Comparison of ENCODE assay signal across 10 mouse cellular contexts in genomic region chr5:105575839-105576238, GRCm38 (mm10). TPM values are rescaled to one million over a fixed set of nuclear protein-coding genes. Genes with fewer than 3 reads are reported as not detected.
DNase-seq lines count a peak whose midpoint lies in the region; ATAC-seq and TF ChIP-seq lines count a peak whose summit lies in the region.
"Had no signal": no experiment of that assay in that cellular context is flagged by ENCODE, and none has a peak within 500 bp of the region (broad histone marks: within the 10 kb centered on the region; RNA-seq: fewer than 3 reads in every experiment).

No protein-coding gene starts in this region.

- H3K4me1 ChIP-seq in lung, embryonic 14.5 days (ENCODE audit: insufficient read depth) = no peaks in the 10 kb centered on the region
- H3K4me1 ChIP-seq in lung, adult 2 months (ENCODE audit: control insufficient read depth, insufficient read depth, low read length) = no peaks in the 10 kb centered on the region; the same call in 1 of the 2 replicates
- no peaks in the 10 kb centered on the region for H3K4me1 ChIP-seq in intestine, embryonic 16.5 days (ENCODE audit: control insufficient read depth, insufficient read depth, low read length)
- H3K4me1 ChIP-seq: forebrain, embryonic 12.5 days had no signal

- no peak overlapping the region for H3K4me2 ChIP-seq in lung, embryonic 14.5 days
- no peak overlapping the region for H3K4me2 ChIP-seq in intestine, embryonic 16.5 days (ENCODE audit: low read depth, low read length)
- H3K4me2 ChIP-seq: forebrain, embryonic 12.5 days had no signal

- H3K4me3 ChIP-seq in lung, embryonic 14.5 days (ENCODE audit: low read depth, low read length) = no peak overlapping the region
- no peak overlapping the region for H3K4me3 ChIP-seq in lung, adult 2 months (replicated peaks; ENCODE audit: extremely low read depth, low read depth, low read length)
- no peak overlapping the region for H3K4me3 ChIP-seq in intestine, embryonic 16.5 days (ENCODE audit: low read length)
- H3K4me3 ChIP-seq: forebrain, embryonic 12.5 days had no signal

- no peak for TF ChIP-seq POLR2A in lung, adult 2 months (IDR thresholded peaks at IDR 0.05; ENCODE audit: borderline replicate concordance, extremely low read depth, low read depth, low read length)

- no peak for DNase-seq in cerebellum, adult 11 months
- no peak for DNase-seq in lung, embryonic 14.5 days
- no peak for DNase-seq in lung, adult 2 months
- peak; percentile 76 to 77 for DNase-seq in spleen, postnatal 4 days (ENCODE audit: low spot score in 2 of 2)
- no peak for DNase-seq in natural killer cell, adult 2 months (ENCODE audit: low spot score in 2 of 2)
- DNase-seq in retina, embryonic 14.5 days (ENCODE audit: low spot score) = no peak
- DNase-seq: kidney, postnatal 10 days had no signal

- no peaks in the 10 kb centered on the region for H3K27me3 ChIP-seq in lung, embryonic 14.5 days (ENCODE audit: insufficient read depth, low read length)
- no peaks in the 10 kb centered on the region for H3K27me3 ChIP-seq in intestine, embryonic 16.5 days (replicated peaks; ENCODE audit: control insufficient read depth, insufficient read depth, low read length)
- H3K27me3 ChIP-seq: forebrain, embryonic 12.5 days had no signal

- H3K9me3 ChIP-seq in lung, embryonic 14.5 days (ENCODE audit: low read depth, low read length) = no peaks in the 10 kb centered on the region
- H3K9me3 ChIP-seq in intestine, embryonic 16.5 days (ENCODE audit: control insufficient read depth, low read length) = no peaks in the 10 kb centered on the region
- H3K9me3 ChIP-seq: forebrain, embryonic 12.5 days had no signal

- ATAC-seq in cerebellum, adult (ENCODE audit: insufficient number of reproducible peaks, low FRiP score, low TSS enrichment) = 0 out of 2 replicates have a peak, but pooled peaks have one; percentile 10
- ATAC-seq in lung, embryonic 14.5 days (ENCODE audit: insufficient read depth) = peak; percentile 48; the same call in 1 of the 2 replicates
- peak; percentile 74 for ATAC-seq in intestine, embryonic 16.5 days

- no peaks in the 10 kb centered on the region for H3K36me3 ChIP-seq in lung, embryonic 14.5 days (ENCODE audit: insufficient read depth)
- H3K36me3 ChIP-seq in intestine, embryonic 16.5 days (ENCODE audit: control insufficient read depth, insufficient read depth, low read length) = no peaks in the 10 kb centered on the region

- no peak overlapping the region for H3K9ac ChIP-seq in lung, embryonic 14.5 days
- H3K9ac ChIP-seq in intestine, embryonic 16.5 days (ENCODE audit: low read depth, low read length) = no peak overlapping the region
- H3K9ac ChIP-seq: forebrain, embryonic 12.5 days had no signal

- 64% methylated on average over 6 of the region's 6 CpGs for WGBS in lung, embryonic 14.5 days
- 83% methylated on average over 6 of the region's 6 CpGs for WGBS in lung, adult 2 months
- 57% methylated on average over 6 of the region's 6 CpGs for WGBS in intestine, embryonic 16.5 days

- no peak overlapping the region for H3K27ac ChIP-seq in lung, embryonic 14.5 days (ENCODE audit: low read depth)
- H3K27ac ChIP-seq in intestine, embryonic 16.5 days (ENCODE audit: low read length) = peak overlapping the region; percentile 29; the same call in 1 of the 2 replicates
- H3K27ac ChIP-seq: forebrain, embryonic 12.5 days had no signal

- TF ChIP-seq CTCF in lung, embryonic 14.5 days (IDR thresholded peaks at IDR 0.05; ENCODE audit: low read depth) = no peak
- no peak for TF ChIP-seq CTCF in lung, adult 2 months (IDR thresholded peaks at IDR 0.05; ENCODE audit: insufficient read depth, low read length)

RNA-seq across cellular contexts. Expression of gene Lrrc8c, which starts 56.7 kb away (rescaled TPM):
- 23.4 and 24.7 TPM in 2 replicates for polyA plus RNA-seq in lung, embryonic 14.5 days (2014; fragmentation: Nextera tagmentation; extraction: Ambion mirVana)
- 43.7 and 51.6 TPM in 2 replicates for polyA plus RNA-seq in lung, adult 2 months (2012; rRNA removed)
- polyA plus RNA-seq in intestine, embryonic 16.5 days (2015; fragmentation: Nextera tagmentation; extraction: Ambion mirVana) = 12.0 and 12.4 TPM in 2 replicates

Comparison
In these comparisons a context has a peak if more than half of its experiments do, and no peak if none do; other contexts are left out.
1. ATAC-seq: peak in every context shown above with its lines; median percentile 74 in intestine, embryonic 16.5 days; 48 in lung, embryonic 14.5 days; 10 in cerebellum, adult.
2. DNase-seq: peak in spleen, postnatal 4 days (2 of 2); none in cerebellum, adult 11 months (single experiment), lung, embryonic 14.5 days (single experiment), lung, adult 2 months (single experiment), natural killer cell, adult 2 months (0 of 2) and retina, embryonic 14.5 days (single experiment).